Mouse (Mus musculus): ENCODE results near the gene Krtap4-6. TPM values are rescaled to one million over a fixed set of nuclear protein-coding genes. Genes with fewer than 3 reads are reported as not detected.

Krtap4-6 gene
- polyA plus RNA-seq, 1 experiment from 2014 or later, result not detected

Other genes starting within 250 kb of the Krtap4-6 start
- 0.19 TPM in 1 of 2 replicates, not detected in the other for gene Krt12, start 243.7 kb downstream of the Krtap4-6 start, polyA plus RNA-seq (2015; fragmentation: Nextera tagmentation; extraction: Ambion mirVana)
- 0.10 and 0.19 TPM in 2 replicates for gene Krt20, start 227.8 kb downstream of the Krtap4-6 start, polyA plus RNA-seq (2015; fragmentation: Nextera tagmentation; extraction: Ambion mirVana)
- gene Krt23, start 172.8 kb downstream of the Krtap4-6 start, polyA plus RNA-seq (2015; fragmentation: Nextera tagmentation; extraction: Ambion mirVana), result 0.19 and 0.22 TPM in 2 replicates
- gene Krt39, start 144.6 kb downstream of the Krtap4-6 start, polyA plus RNA-seq (2015; fragmentation: Nextera tagmentation; extraction: Ambion mirVana), result not detected in 2 replicates
- not detected in 2 replicates for gene Krt40, start 122.8 kb downstream of the Krtap4-6 start, polyA plus RNA-seq (2015; fragmentation: Nextera tagmentation; extraction: Ambion mirVana)
- not detected in 2 replicates for gene Krtap3-3, start 115.1 kb downstream of the Krtap4-6 start, polyA plus RNA-seq (2015; fragmentation: Nextera tagmentation; extraction: Ambion mirVana)
- gene Krtap3-2, start 109.1 kb downstream of the Krtap4-6 start, polyA plus RNA-seq (2015; fragmentation: Nextera tagmentation; extraction: Ambion mirVana), result not detected in 2 replicates
- not detected in 2 replicates for gene Gm11939, start 106.5 kb downstream of the Krtap4-6 start, polyA plus RNA-seq (2015; fragmentation: Nextera tagmentation; extraction: Ambion mirVana)
- not detected in 2 replicates for gene Krtap3-1, start 99.3 kb downstream of the Krtap4-6 start, polyA plus RNA-seq (2015; fragmentation: Nextera tagmentation; extraction: Ambion mirVana)
- gene Krtap1-5, start 84.9 kb downstream of the Krtap4-6 start, polyA plus RNA-seq (2015; fragmentation: Nextera tagmentation; extraction: Ambion mirVana), result not detected in 2 replicates
- not detected in 2 replicates for gene Krtap1-4, start 82.3 kb downstream of the Krtap4-6 start, polyA plus RNA-seq (2015; fragmentation: Nextera tagmentation; extraction: Ambion mirVana)
- gene Krtap1-3, start 74.6 kb downstream of the Krtap4-6 start, polyA plus RNA-seq (2015; fragmentation: Nextera tagmentation; extraction: Ambion mirVana), result not detected in 2 replicates
- not detected in 2 replicates for gene Krtap9-3, start 67.9 kb downstream of the Krtap4-6 start, polyA plus RNA-seq (2015; fragmentation: Nextera tagmentation; extraction: Ambion mirVana)
- gene Gm11938, start 62.7 kb downstream of the Krtap4-6 start, polyA plus RNA-seq (2015; fragmentation: Nextera tagmentation; extraction: Ambion mirVana), result not detected in 2 replicates
- gene Gm11937, start 55.8 kb downstream of the Krtap4-6 start, polyA plus RNA-seq (2015; fragmentation: Nextera tagmentation; extraction: Ambion mirVana), result not detected in 2 replicates
- gene Krtap2-4, start 51.1 kb downstream of the Krtap4-6 start, polyA plus RNA-seq (2015; fragmentation: Nextera tagmentation; extraction: Ambion mirVana), result not detected in 2 replicates
- gene Gm11562, start 45.5 kb downstream of the Krtap4-6 start, polyA plus RNA-seq (2015; fragmentation: Nextera tagmentation; extraction: Ambion mirVana), result not detected in 2 replicates
- not detected in 2 replicates for gene Krtap4-1, start 37.7 kb downstream of the Krtap4-6 start, polyA plus RNA-seq (2015; fragmentation: Nextera tagmentation; extraction: Ambion mirVana)
- not detected in 2 replicates for gene Krtap4-2, start 30.9 kb downstream of the Krtap4-6 start, polyA plus RNA-seq (2015; fragmentation: Nextera tagmentation; extraction: Ambion mirVana)
- not detected in 2 replicates for gene Krtap4-7, start 21.9 kb downstream of the Krtap4-6 start, polyA plus RNA-seq (2015; fragmentation: Nextera tagmentation; extraction: Ambion mirVana)
- gene Gm11555, start 15.7 kb downstream of the Krtap4-6 start, polyA plus RNA-seq (2015; fragmentation: Nextera tagmentation; extraction: Ambion mirVana), result not detected in 2 replicates
- not detected in 2 replicates for gene Gm11563, start 7.0 kb downstream of the Krtap4-6 start, polyA plus RNA-seq (2015; fragmentation: Nextera tagmentation; extraction: Ambion mirVana)
- gene Gm14190, start 24.8 kb upstream of the Krtap4-6 start, polyA plus RNA-seq (2015; fragmentation: Nextera tagmentation; extraction: Ambion mirVana), result not detected in 2 replicates
- gene Gm14180, start 68.3 kb upstream of the Krtap4-6 start, polyA plus RNA-seq (2015; fragmentation: Nextera tagmentation; extraction: Ambion mirVana), result not detected in 2 replicates
- not detected in 2 replicates for gene Gm11595, start 107.0 kb upstream of the Krtap4-6 start, polyA plus RNA-seq (2015; fragmentation: Nextera tagmentation; extraction: Ambion mirVana)
- not detected in 2 replicates for gene Krtap4-8, start 114.7 kb upstream of the Krtap4-6 start, polyA plus RNA-seq (2015; fragmentation: Nextera tagmentation; extraction: Ambion mirVana)
- gene Krtap4-9, start 119.2 kb upstream of the Krtap4-6 start, polyA plus RNA-seq (2015; fragmentation: Nextera tagmentation; extraction: Ambion mirVana), result not detected in 2 replicates
- gene Gm11596, start 127.5 kb upstream of the Krtap4-6 start, polyA plus RNA-seq (2015; fragmentation: Nextera tagmentation; extraction: Ambion mirVana), result not detected in 2 replicates
- gene Gm11569, start 133.0 kb upstream of the Krtap4-6 start, polyA plus RNA-seq (2015; fragmentation: Nextera tagmentation; extraction: Ambion mirVana), result not detected in 2 replicates
- gene Gm11554, start 138.5 kb upstream of the Krtap4-6 start, polyA plus RNA-seq (2015; fragmentation: Nextera tagmentation; extraction: Ambion mirVana), result not detected in 2 replicates
- not detected in 2 replicates for gene Krtap4-13, start 143.9 kb upstream of the Krtap4-6 start, polyA plus RNA-seq (2015; fragmentation: Nextera tagmentation; extraction: Ambion mirVana)
- not detected in 2 replicates for gene Gm11564, start 149.7 kb upstream of the Krtap4-6 start, polyA plus RNA-seq (2015; fragmentation: Nextera tagmentation; extraction: Ambion mirVana)
- not detected in 2 replicates for gene 2300003K06Rik, start 172.1 kb upstream of the Krtap4-6 start, polyA plus RNA-seq (2015; fragmentation: Nextera tagmentation; extraction: Ambion mirVana)
- not detected in 2 replicates for gene Krtap4-16, start 185.6 kb upstream of the Krtap4-6 start, polyA plus RNA-seq (2015; fragmentation: Nextera tagmentation; extraction: Ambion mirVana)
- gene Gm11568, start 192.0 kb upstream of the Krtap4-6 start, polyA plus RNA-seq (2015; fragmentation: Nextera tagmentation; extraction: Ambion mirVana), result not detected in 2 replicates
- not detected in 2 replicates for gene Gm11559, start 198.5 kb upstream of the Krtap4-6 start, polyA plus RNA-seq (2015; fragmentation: Nextera tagmentation; extraction: Ambion mirVana)
- not detected in 2 replicates for gene Krtap9-1, start 207.4 kb upstream of the Krtap4-6 start, polyA plus RNA-seq (2015; fragmentation: Nextera tagmentation; extraction: Ambion mirVana)
- not detected in 2 replicates for gene Gm11567, start 213.2 kb upstream of the Krtap4-6 start, polyA plus RNA-seq (2015; fragmentation: Nextera tagmentation; extraction: Ambion mirVana)
- not detected in 2 replicates for gene Krtap31-1, start 242.0 kb upstream of the Krtap4-6 start, polyA plus RNA-seq (2015; fragmentation: Nextera tagmentation; extraction: Ambion mirVana)
- not detected in 2 replicates for gene Gm11565, start 248.8 kb upstream of the Krtap4-6 start, polyA plus RNA-seq (2015; fragmentation: Nextera tagmentation; extraction: Ambion mirVana)